Mouse (Mus musculus): Measurements from ENCODE around the gene Asap3.
A peak's percentile ranks its signal among the peaks of the same experiment; 100 is the strongest.

Asap3 gene

DNA sequence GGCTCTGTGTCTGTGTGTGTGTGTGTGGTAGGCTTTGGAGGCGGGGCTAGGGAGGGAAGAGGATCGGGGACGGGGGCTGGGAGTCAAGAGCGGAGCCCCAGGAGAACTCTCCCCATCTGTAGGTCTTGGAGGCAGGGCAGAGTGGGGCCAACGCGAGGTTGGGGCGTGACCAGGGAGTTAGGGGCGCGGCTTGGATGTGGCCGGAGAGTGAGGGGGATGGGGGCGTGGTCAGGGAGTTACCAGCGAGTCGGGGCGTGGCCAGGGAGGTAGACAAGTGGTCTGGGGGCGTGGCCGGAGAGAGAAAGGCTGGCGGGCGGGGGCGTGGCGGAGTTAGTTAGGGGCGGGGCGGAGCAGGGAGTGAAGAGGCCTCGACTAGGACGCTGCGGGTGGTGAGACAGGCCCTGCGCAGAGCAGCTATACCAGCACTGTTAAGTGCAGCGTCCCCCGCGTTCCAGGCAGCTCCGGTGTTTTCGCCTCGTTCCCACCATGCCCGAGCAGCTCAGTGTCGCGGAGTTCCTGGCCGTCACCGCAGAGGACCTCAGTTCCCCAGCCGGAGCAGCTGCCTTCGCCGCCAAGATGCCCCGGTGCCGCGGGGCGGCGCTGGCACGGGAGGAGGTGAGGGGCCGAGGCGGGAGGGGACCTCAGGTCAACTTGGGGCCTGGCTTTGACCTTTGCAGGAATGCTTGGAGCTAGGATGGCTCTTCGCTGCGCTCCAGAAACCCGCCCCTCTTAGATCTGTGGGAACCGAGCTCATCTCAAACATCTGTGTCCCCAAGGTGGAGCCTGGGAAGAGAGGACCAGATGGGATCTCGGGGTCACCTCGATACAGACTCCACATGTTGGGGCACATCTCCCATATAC lies at the start of gene Asap3:
TSS of gene Asap3 (plus strand) at position 333 of the 861 bp plus-strand sequence.
- peak; percentile 99 for DNase-seq (ENCODE audit: low spot score)

DNA sequence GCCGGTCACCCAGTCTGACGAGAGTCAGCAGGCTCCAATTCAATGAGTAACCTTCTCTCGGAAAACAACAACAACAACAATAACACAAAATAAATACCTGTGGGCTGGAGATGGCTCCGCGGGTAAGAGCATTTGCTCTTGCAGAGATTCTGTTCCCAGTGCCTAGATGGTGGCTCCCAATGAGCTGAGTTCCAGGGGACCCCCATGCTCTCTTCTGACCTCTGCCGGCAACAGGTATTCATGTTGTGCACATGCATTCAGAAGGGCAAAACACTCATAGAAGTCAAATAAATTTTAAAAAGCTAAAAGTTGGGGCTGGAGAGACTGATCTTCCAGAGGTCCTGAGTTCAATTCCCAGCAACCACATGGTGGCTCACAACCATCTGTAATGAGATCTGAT lies 47.7 kb upstream of the Asap3 start:
- no peak for DNase-seq (ENCODE audit: low spot score)

DNA sequence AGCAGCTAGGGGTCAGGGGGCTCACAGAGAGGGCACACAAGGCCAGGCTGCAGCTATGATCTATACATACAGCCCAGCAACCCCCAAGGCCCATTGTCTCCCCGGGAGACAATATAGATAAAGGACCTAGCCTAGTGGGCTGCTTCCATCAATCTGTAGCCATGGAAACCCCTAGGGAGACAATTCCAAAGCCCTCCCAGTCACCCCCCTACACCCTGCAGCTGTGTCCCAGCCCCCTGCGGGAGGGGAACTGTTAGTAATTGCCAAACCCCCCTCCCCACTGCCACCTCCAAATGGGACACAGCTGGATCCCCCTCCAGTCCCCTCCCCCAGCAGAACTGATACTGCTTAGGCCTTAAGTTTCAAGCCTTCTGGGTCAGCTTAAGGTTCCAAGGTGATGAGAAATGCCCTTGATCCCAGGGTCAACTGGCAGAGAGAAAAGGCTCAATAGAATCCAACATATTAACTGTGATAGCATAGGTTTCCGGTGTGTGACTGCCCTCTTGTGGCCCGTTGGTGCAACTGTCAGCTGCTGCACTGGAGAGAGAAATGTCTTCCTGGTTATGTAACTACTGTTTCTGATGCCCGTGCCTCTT lies 46.3 kb upstream of the Asap3 start:
- peak; percentile 96 for DNase-seq (ENCODE audit: low spot score)

DNA sequence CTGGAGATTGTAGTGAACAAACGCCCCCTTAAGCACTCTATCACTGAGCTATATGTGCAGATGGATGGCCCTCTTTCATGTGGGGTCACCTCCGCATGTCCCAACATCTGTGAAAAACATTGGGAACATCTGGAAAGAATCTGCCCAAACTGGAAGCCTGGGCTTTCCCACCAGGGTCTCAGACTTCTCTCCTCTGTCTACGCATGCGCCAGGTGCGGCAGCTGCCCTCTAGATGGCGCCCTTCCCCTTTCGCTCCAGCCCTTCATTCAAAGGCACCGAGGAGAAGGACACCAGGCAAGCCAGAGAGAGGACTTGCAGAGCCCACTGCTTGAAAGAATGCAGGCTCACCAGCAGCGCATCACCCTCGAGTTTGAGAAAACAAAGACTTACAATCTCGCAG lies 42.7 kb upstream of the Asap3 start:
- DNase-seq (ENCODE audit: low spot score) = peak; percentile 94

DNA sequence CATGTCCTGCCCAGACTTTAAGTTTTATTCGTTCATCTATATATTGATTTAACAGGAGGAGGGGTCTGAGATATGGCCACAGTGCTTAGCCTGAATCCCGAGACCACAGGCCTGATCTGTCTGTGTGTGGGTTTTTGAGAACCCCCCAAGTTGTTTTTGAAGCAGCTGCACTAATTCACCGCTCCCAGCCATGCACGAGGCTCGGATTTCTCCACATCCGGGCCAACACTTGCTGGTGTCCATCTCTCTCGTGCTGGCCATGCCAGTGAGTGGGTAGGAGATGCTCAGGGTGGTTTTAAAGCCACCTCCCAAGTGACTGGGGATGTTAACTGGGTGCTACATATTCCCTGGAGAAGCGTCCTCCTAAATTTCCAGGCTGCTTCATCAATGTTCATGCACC lies 41.2 kb upstream of the Asap3 start:
- DNase-seq (ENCODE audit: low spot score) = no peak

DNA sequence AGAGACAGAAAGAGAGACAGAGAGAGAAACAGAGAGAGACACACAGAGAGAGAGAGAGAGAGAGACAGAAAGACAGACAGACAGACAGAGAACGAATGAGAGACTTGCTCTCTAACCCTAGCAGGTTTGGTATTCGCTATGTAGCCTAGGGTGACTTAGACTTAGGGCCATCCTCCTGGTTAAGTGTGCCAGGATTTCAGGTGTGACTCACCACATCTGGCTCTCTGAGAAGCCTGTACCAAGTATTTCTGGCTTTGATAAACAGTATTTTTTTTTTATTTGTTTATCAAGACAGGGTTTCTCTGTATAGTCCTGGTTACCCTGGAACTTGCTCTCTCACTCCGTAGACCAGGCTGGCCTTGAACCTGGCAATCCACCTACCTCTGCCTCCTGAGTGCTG lies 38.5 kb upstream of the Asap3 start:
- DNase-seq (ENCODE audit: low spot score) = no peak

DNA sequence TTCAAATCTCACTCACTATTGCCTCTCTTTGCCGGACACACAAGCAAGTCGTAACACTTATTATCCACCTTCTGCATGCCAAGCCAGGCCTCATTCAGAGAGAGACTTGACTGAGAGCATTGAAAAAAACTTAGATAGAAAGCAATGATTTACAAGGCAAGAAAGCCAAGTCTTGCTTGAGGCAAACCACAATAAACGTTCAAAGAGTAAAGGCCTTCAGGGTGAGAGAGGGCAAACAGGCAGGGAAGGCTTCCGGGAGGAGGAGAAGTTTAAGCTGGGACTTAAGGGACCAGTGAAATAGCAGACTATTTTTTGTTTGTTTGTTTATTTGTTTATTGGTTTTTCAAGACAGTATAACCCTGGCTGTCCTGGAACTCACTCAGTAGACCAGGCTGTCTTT lies 35.8 kb upstream of the Asap3 start:
- DNase-seq (ENCODE audit: low spot score) = no peak

DNA sequence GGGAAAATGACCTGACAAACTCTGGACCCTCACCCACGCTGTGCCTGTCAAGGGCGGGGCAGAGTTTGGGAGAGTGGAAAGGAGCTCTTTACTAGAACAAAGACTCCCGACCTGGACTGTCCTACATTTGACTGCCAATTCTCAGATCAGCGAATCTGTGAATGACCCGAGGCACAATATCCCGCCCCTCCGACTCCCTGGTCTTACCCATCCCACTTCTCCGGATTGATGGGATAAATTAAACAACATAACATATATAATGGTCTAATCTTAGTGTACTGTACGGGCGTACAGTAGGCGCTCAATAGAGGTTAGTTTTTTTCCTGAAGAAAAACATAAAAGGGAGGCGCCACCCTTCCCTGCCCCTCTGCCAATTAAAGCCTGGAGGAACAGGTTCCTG lies 34.7 kb upstream of the Asap3 start:
- peak; percentile 63 for DNase-seq (ENCODE audit: low spot score)

DNA sequence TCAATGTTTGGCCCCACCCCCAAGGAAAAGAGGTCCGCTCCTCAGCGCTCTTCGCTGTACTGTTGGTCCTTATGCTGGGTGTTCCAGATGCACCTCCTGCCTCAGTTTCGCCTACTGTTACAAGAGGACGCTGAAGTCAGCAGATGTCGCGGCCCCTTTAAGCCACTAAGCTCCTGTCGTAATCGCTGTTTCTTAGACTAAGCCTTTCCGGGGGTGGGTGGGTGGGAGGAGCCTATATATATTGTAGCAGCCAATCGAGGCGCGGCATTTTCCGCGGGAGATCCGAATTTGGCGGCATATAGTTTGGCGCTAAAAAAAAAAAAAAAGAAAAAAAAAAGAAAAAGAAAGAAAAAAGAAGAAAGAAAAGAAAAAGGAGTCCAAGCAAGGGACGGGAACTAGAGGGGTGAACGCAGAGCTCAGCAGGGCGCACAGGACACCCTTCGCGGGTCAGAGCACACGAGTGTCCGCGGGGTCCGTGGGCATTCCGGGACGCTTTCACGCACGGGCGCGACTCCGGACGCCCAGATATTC lies 34.1 kb upstream of the Asap3 start, which contains the start of gene E2f2:
TSS of gene E2f2 (plus strand) at position 384 of the 531 bp plus-strand sequence.
- peak; percentile 85 for DNase-seq (ENCODE audit: low spot score)

DNA sequence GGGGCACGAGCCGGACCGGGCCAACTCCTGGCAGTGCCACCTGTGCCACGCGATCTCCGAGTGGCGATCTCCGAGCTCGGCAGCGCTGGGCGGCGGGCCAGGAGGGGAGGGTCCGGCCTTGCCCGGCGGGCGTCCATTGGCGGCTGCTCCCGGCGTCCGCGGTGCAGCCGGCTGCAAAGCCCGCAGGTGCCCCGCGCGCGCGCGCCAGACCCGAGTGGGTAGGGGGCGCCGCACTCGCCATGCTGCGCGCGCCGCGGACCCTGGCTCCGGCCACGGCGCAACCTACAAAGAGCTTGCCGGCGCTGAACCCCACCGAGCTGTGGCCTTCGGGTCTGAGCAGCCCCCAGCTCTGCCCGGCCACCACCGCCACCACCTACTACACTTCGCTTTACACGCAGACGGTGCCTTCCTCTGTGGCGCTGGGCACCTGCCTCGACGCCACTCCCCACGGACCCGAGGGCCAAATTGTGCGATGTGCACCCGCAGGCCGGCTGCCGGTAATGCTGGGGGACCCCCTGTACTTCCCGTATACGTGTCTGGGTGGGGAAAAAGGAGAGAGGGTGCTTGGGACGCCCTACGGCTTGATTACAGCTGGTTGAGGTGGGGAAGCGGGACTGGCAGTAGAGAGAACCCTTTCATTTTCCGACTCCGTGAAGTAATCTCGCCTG lies 33.5 kb upstream of the Asap3 start:
- DNase-seq (ENCODE audit: low spot score) = peak; percentile 56

DNA sequence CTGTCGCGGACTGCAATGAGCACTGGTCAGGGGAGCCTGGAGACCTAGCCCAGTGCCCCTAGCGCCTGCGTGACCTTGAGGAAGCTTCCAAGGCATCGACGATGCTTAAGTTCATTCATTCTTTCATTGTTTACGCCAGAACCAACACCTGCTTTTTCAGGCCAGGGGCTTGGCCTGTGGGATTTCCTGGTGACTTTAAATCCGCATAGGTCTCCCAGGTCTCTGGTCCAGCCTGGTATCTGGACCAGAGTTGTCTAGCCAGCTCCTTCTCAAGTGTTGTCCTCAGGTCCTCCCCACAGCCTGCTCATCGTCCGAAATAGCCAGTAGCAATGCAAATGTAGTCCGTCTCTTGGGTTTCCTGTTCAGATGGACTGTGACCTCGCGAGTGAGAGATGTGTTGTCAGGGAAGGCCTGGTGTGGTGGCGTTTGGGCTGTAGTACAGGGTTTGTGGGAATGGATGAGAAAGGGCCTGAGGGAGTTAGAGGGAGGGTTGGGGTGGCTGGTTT lies 32.9 kb upstream of the Asap3 start:
- peak; percentile 41 for DNase-seq (ENCODE audit: low spot score)

DNA sequence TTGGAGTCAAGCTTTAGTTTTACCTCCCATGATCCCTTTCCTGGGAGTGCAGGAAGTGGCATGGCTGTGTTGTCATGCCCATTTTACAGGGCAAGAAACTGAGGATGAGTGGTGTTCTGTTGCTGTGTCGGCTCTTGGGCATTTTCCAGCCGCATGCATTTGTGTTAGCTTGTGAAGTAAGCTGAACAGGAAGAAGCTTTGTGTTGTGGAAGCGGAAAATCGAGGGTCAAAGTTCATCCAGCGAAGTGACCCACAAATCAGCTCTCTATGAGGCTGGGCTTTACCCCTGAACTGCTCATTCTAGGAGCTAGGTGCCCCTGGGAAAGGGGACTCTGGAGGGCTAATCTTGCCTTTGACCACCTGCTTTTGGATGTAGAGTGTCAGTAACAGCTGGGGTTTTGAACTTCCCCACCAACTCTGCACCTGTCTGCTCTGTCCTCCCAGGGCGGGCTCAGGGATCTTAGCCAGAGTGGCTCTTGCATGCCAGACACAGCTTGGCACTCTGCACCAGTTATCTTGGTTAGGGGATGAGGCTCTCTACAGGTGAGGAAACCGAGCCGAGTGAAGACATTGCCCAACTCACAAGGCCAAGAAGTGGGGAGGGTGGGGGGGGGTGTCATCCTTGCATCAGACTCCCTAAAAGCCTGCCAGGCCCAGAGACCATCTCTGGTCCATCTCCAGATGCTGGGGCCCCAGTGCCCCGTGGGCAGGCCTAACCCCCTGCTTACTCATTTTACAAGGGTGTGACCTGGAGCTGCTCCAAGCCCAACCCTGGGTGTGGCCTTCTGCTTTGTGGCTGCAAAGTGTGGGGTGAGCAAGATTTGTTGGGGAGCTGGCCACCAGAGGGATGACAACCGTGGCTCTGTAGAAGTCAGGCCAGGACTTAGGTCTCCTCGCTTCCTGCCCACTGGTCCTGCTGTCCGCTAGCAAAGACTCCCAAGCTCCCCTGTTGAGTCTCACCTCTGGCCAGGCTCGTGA lies 31.7 kb upstream of the Asap3 start:
- DNase-seq (ENCODE audit: low spot score) = no peak

DNA sequence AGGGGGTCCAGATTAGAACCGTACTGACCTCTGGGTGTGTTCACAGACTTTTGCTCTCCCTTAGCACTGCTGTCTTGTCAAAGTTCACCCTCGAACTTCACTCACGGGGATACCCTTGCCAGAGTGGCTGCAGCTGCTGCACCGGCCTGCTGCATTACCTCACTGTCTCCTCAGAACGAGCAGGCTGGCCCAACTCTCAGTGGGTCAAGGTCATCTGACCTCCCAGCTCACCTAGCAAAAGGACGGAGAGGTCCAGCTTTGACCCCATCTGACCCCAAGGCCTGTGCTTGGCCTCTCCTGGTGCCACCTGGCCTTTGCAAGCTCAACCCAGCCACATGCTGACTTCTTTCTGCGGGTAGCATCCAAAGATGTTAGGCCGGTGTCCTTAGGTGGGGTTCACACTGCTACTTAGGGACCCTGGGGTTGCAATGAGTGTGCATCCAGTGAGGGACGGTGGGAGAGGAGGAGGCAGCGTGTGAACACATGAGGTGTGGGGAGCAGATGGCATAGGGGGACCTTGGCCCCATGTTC lies 30.1 kb upstream of the Asap3 start:
- no peak for DNase-seq (ENCODE audit: low spot score)

DNA sequence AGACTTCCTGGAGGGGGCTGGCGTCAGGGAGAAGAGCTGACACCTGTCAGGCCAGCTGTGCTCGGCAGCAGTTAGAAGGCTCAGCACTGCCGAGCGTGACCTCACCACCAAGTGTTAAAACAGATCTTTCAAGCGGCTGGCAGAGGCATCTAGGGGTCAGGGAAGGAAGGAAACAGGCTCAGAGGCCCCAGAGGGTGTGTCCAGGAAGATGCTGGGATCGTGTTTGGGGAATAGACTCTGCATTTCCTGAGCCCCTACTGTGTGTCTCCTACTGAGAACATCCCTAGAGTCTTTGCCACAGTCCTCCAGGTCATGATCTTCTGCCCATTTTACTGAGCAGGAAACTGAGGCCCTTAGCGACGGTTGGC lies 28.9 kb upstream of the Asap3 start:
- no peak for DNase-seq (ENCODE audit: low spot score)

DNA sequence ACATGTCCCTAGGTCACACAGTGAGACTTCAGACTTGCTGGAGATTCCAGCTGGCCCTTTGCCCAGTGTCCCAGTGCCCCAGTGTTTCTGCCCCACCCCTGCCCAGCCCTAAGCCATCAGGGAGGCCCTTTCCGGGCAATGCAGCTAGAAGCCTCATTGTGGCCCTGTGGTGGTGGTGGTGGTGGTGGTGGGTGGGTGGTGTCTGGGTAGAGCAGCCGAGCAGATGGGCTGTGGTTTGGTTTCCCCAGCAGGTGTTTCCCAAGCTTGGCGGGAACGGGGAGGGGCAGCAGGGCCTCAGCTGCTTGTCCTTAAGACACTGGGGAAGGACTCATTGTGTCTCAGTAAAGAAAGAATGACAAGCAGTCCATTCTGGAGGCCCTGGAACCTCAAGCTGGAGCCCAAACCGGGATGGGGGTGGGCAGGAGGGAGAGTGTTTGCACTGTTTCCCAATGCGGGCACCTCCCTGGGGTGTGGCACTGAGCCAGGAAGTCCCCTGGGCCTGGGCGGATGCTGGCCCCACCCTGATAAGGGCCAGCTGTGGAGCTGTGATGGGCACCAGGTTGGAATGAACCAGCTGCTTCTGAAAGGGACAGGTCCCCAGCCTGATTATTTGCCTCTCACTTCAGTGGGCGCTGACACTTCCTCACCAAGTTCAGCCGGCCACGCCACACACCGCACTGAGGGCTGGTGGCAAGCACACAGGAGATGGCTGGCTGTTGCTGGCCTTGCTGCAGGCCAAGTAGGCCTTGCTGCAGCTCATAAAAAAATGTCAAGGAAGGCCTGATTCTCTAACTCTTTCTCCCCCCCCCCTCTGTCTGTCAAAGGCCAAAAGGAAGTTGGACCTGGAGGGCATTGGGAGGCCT lies 28.3 kb upstream of the Asap3 start:
- DNase-seq (ENCODE audit: low spot score) = no peak

DNA sequence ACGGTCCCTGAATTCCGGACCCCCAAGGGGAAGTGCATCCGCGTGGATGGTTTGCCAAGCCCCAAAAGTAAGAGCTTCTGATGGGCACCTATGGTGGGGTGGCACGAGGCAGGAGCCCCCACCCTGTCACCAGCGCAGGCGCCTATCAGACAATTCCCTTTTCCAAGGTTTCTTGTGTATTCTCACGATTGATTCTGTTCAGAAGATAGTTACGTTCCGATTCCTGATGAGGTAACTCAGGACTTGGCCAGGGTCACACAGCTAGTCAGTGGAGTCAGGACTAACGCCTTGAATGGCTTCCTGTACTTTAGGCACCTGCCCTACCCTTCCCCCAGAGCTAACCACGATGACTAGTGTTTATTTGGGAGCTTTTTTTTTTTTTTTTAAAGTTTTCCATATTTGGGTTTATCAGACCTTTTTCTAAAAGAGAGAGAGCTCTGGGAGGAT lies 27.7 kb upstream of the Asap3 start:
- DNase-seq (ENCODE audit: low spot score) = no peak

DNA sequence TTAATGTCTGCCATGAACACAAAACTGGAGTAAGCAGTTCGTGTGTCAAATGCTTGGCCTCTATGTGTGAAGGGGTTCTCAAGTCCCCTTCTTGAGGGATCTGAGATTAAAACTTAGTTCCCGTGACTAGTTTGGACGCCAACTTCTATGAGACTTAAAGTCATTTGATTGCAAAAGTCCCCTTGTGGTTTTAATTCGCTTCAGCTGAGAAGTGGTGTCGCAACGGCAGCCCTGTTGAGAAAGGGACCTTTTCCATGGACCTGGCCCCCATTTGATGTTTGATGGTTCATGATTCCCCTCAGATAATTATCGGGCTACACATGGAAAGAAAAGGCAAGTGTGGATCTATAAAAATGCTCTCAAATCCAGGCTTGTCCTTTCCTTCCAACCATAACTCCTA lies 26.7 kb upstream of the Asap3 start:
- DNase-seq (ENCODE audit: low spot score) = no peak

DNA sequence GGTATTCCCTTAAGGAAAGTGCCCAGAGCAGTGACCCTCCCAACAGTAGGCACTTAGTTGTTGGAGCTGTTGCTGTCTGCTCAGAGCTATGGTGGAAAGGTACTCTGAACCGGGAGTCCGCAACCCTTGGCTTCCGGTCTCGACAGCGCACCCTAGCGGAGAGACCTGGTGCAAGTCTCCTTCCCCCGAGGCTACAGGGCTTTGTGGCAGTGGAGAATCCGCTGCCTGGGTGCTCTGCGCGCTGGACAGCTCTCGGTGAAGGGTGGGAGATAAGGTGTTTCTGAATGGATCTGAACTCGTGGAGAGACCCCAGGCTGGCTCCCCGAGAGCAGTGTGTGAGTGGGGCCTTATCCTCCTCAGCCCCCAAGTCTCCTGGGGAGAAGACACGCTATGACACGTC lies 26.2 kb upstream of the Asap3 start:
- DNase-seq (ENCODE audit: low spot score) = peak; percentile 91

DNA sequence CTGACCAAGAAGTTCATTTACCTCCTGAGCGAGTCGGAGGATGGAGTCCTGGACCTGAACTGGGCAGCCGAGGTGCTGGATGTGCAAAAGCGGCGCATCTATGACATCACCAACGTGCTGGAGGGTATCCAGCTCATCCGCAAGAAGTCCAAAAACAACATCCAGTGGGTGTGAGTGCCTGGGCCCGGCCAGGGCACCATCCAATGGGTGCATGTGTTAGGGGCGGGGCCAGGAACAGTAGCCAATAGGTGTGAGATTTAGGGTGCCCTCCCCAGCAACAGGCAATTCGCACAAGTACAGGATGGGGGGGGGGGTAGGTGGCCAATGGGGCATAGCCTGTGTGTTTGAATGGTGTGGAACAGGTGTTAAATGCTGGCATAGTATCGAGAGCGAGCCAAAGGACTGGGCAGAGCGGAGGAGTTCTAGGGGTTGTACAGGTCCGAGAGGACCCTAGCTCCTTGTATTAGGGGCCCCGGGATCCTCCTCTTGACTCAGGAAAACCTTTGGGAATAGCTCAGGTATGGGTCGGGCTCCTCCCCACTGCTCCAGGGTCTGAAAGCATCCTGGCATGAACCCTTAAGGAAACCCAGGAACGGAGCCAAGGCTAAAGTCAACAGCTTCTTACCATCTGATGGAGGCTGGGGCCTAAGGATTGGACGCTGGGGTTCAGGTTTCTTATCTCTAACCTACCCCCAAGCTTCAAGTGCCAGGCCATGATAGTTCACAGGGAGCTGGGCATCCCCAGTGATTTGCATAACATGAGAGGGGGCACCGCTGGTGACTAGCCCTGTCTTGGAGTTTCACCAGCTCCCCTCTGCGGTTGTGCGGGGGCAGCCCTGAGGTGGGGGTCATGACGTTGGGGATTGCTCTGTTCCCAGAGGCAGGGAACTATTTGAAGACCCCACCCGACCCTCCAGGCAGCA lies 25.5 kb upstream of the Asap3 start:
- DNase-seq (ENCODE audit: low spot score) = peak; percentile 65

All from retina, embryonic 14.5 days (tissue).